Mouse (Mus musculus) C2C12 (cell line): ENCODE data around the gene Gpc4. TPM values are rescaled to one million over a fixed set of nuclear protein-coding genes. Genes with fewer than 3 reads are reported as not detected.

ENCODE experiments used
- H3K27me3 ChIP-seq: one replicate; pipeline ENCODE4 v1.6.1; 2011; ENCODE audit not compliant: control insufficient read depth, insufficient read depth, insufficient read length
- H3K36me3 ChIP-seq: one replicate; pipeline ENCODE4 v1.6.1; 2011; ENCODE audit not compliant: control insufficient read depth, insufficient read depth
- H3K4me3 ChIP-seq: one replicate; pipeline ENCODE4 v1.5.1; 2011; ENCODE audit warnings: mild to moderate bottlenecking, control low read depth; ENCODE audit not compliant: poor library complexity, insufficient read depth, severe bottlenecking
- H3K79me2 ChIP-seq: one replicate; pipeline ENCODE4 v1.6.1; 2011; ENCODE audit not compliant: control insufficient read depth, insufficient read depth
- H3K79me3 ChIP-seq: one replicate; pipeline ENCODE4 v1.6.1; 2011; ENCODE audit warnings: low read depth, control low read depth
- H3ac ChIP-seq: one replicate; pipeline ENCODE3; 2011; ENCODE audit warnings: low read depth; ENCODE audit not compliant: control insufficient read depth, insufficient read length
- CEBPB ChIP-seq: IDR thresholded peaks from one replicate; pipeline ENCODE4 v1.6.1; 2011; ENCODE audit warnings: low read depth, mild to moderate bottlenecking, control low read depth, moderate library complexity
- CTCF ChIP-seq: IDR thresholded peaks from one replicate; pipeline ENCODE4 v1.5.1; 2011; ENCODE audit not compliant: control insufficient read depth, insufficient read depth, insufficient read length
- FOSL1 ChIP-seq: IDR thresholded peaks from one replicate; pipeline ENCODE4 v1.8.0; 2011; ENCODE audit warnings: mild to moderate bottlenecking, low read length; ENCODE audit not compliant: poor library complexity, insufficient read depth, severe bottlenecking
- MAX ChIP-seq: IDR thresholded peaks from one replicate; pipeline ENCODE4 v1.6.1; 2011; ENCODE audit warnings: mild to moderate bottlenecking, control low read depth
- MYOD1 ChIP-seq: IDR thresholded peaks from one replicate; pipeline ENCODE4 v1.6.1; 2011; ENCODE audit warnings: low read depth; ENCODE audit not compliant: control insufficient read depth, insufficient read length
- MYOG ChIP-seq: IDR thresholded peaks from one replicate; pipeline ENCODE4 v1.6.1; 2011; ENCODE audit not compliant: control insufficient read depth, insufficient read length; ENCODE audit errors: extremely low read depth
- USF1 ChIP-seq: IDR thresholded peaks from one replicate; pipeline ENCODE4 v1.6.1; 2011; ENCODE audit warnings: low read depth, mild to moderate bottlenecking, control low read depth, moderate library complexity
- polyA plus RNA-seq: library from polyadenylated mRNA; unstranded; fragments of >200 nt; fragmentation: generic; extraction: Trizol; gene quantifications from one replicate; pipeline ENCODE4 v1.2.1, GENCODE M21; 2012; ENCODE audit warnings: missing spikeins

Gene Gpc4
- polyA plus RNA-seq, 1 experiment = 0.26 TPM

DNA sequence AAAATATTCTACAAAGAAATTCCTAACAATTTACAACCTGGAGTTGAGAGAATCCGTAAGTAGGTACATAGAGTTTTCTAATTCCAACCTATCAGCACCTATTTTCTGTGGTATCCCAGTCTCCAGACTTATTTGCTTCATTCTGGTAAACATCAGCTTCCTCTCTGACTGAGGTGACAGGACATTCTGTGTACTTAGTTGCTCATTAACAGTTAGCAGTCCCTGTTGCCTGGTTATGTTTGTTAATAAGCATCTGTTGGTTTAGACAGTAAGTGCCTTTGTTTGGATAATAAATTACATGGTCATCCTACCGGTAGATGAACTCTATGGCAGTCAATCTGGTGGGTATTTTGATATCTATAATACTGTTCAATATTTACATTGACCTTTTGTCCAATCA, 92.6 kb downstream of the Gpc4 start:
- Histone ChIP-seq H3K79me2 (no peaks in the 10 kb centered on the region), H3K27me3 (no peaks in the 10 kb centered on the region), H3K4me3 (no peak overlapping the region), H3ac (no peak overlapping the region), H3K79me3 (no peaks in the 10 kb centered on the region), H3K36me3 (no peaks in the 10 kb centered on the region)
- no peak for TF ChIP-seq FOSL1

DNA sequence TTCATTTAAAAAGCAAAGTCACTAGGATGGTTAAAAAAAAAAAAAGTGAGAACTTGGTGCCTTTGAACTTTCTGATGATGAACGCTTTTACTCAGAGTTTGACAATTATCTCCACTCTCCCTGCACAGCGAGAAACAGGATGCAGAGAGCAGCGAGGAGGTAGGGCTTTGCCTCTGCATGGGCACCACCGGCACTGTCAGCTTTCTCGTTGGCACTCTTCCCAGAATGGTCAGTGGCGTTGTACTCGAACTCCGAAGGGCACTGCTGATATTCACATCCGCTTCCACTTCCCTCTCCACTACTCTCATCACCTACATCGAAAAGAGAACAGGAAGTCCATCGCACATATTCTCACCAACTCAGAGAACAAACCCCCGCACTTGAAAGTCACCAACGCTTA, 111.6 kb downstream of the Gpc4 start:
- Histone ChIP-seq H3K27me3 (no peaks in the 10 kb centered on the region), H3K79me2 (no peaks in the 10 kb centered on the region), H3K4me3 (no peak overlapping the region), H3K79me3 (no peaks in the 10 kb centered on the region), H3ac (no peak overlapping the region), H3K36me3 (no peaks in the 10 kb centered on the region)
- TF ChIP-seq MYOD1 (no peak), FOSL1 (no peak), CEBPB (no peak), CTCF (no peak), USF1 (no peak), MYOG (no peak), MAX (no peak)

DNA sequence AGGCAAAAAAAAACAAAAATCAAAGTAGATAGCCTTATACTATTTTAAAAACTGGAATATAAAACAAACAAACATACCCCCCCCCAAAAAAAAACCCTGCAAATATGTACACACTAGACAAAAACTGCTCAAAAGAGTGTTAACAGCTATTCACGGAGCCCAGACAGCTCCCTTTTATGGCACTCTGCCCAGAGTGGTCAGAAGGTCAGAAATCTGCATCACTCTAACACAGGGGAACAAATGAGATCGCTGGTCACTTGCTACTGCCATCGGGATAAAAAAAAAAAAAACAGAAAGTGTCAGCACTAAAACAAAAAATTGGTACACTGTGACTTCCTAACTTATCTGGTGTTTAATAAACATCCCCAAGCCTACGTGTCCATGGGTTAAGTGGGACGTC, 113.0 kb downstream of the Gpc4 start:
- no peak overlapping the region for H3K4me3 ChIP-seq
- H3K79me3 ChIP-seq = no peaks in the 10 kb centered on the region
- H3ac ChIP-seq = no peak overlapping the region
- no peaks in the 10 kb centered on the region for H3K36me3 ChIP-seq
- TF ChIP-seq MYOD1 = no peak
- TF ChIP-seq CTCF = no peak
- no peak for TF ChIP-seq USF1
- no peak for TF ChIP-seq MYOG
- TF ChIP-seq MAX = no peak
- no peak for TF ChIP-seq CEBPB
- no peak for TF ChIP-seq FOSL1
- no peaks in the 10 kb centered on the region for H3K79me2 ChIP-seq
- H3K27me3 ChIP-seq = no peaks in the 10 kb centered on the region

- Histone ChIP-seq H3K36me3 (no peaks in the 10 kb centered on the region), H3ac (no peak overlapping the region), H3K4me3 (no peak overlapping the region), H3K79me3 (no peaks in the 10 kb centered on the region), H3K79me2 (no peaks in the 10 kb centered on the region), H3K27me3 (no peaks in the 10 kb centered on the region)
- TF ChIP-seq MAX (no peak), MYOG (no peak), CTCF (no peak), USF1 (no peak), MYOD1 (no peak), FOSL1 (no peak), CEBPB (no peak)
These were observed 114.1 kb downstream of the Gpc4 start for GRCm38 (mm10) chrX:52050941-52051340.

GRCm38 (mm10) chrX:52039875-52040274, 125.2 kb downstream of the Gpc4 start:
- H3K79me2 ChIP-seq = no peaks in the 10 kb centered on the region
- no peak overlapping the region for H3K4me3 ChIP-seq
- no peak overlapping the region for H3ac ChIP-seq
- H3K36me3 ChIP-seq = no peaks in the 10 kb centered on the region
- H3K79me3 ChIP-seq = no peaks in the 10 kb centered on the region
- TF ChIP-seq MYOD1 (no peak), MAX (no peak), FOSL1 (no peak)
- no peaks in the 10 kb centered on the region for H3K27me3 ChIP-seq

- Histone ChIP-seq H3K79me3 (no peaks in the 10 kb centered on the region), H3K79me2 (no peaks in the 10 kb centered on the region), H3K4me3 (no peak overlapping the region), H3ac (no peak overlapping the region), H3K27me3 (no peaks in the 10 kb centered on the region), H3K36me3 (no peaks in the 10 kb centered on the region)
- no peak for TF ChIP-seq CEBPB
- TF ChIP-seq MYOG = no peak
- no peak for TF ChIP-seq USF1
- TF ChIP-seq MYOD1 = no peak
- no peak for TF ChIP-seq CTCF
- no peak for TF ChIP-seq FOSL1
- no peak for TF ChIP-seq MAX
These were observed 134.9 kb downstream of the Gpc4 start for GRCm38 (mm10) chrX:52030146-52030545.

- Histone ChIP-seq H3K79me2 (no peaks in the 10 kb centered on the region), H3K79me3 (no peaks in the 10 kb centered on the region), H3K4me3 (no peak overlapping the region), H3K27me3 (no peaks in the 10 kb centered on the region), H3K36me3 (no peaks in the 10 kb centered on the region), H3ac (no peak overlapping the region)
- no peak for TF ChIP-seq FOSL1
- TF ChIP-seq USF1 = no peak
- no peak for TF ChIP-seq CTCF
- TF ChIP-seq CEBPB = no peak
- TF ChIP-seq MAX = no peak
- no peak for TF ChIP-seq MYOD1
- no peak for TF ChIP-seq MYOG
These were observed 147.4 kb downstream of the Gpc4 start for GRCm38 (mm10) chrX:52017660-52018059.

Other genes with a start within 250 kb of the Gpc4 start
- 0.48 TPM for gene 1700080O16Rik, start 192.5 kb downstream of the Gpc4 start, polyA plus RNA-seq